Mouse (Mus musculus) heart, embryonic 10.5 days (tissue): ENCODE results near the gene Olfr1200. TPM values are rescaled to one million over a fixed set of nuclear protein-coding genes. Genes with fewer than 3 reads are reported as not detected.

Experiments
- DNase-seq: peaks from one replicate; pipeline ENCODE4 v3.0.0-alpha.2; 2017; ENCODE audit warnings: low spot score
- H3K27ac ChIP-seq: fragments of 300-500 bp; sonication (generic); 2 replicates; pipeline ENCODE4 v1.5.1; 2016; ENCODE audit warnings: mild to moderate bottlenecking
- H3K27me3 ChIP-seq: fragments of 300-500 bp; sonication (generic); 2 replicates; pipeline ENCODE4 v1.6.1; 2016; ENCODE audit warnings: mild to moderate bottlenecking; ENCODE audit not compliant: poor library complexity, insufficient read depth, severe bottlenecking
- H3K36me3 ChIP-seq: fragments of 300-500 bp; sonication (generic); 2 replicates; pipeline ENCODE4 v1.6.1; 2016; ENCODE audit warnings: mild to moderate bottlenecking, moderate library complexity
- H3K4me1 ChIP-seq: fragments of 300-500 bp; sonication (generic); 2 replicates; pipeline ENCODE4 v1.6.1; 2016; ENCODE audit warnings: mild to moderate bottlenecking
- H3K4me3 ChIP-seq: fragments of 300-500 bp; sonication (generic); 2 replicates; pipeline ENCODE4 v1.5.1; 2016; ENCODE audit warnings: mild to moderate bottlenecking, moderate library complexity
- H3K9me3 ChIP-seq: fragments of 300-500 bp; sonication (generic); 2 replicates; pipeline ENCODE4 v1.6.1; 2016; ENCODE audit warnings: mild to moderate bottlenecking, moderate library complexity
- WGBS: fragments of 180-500 bp; shearing (Covaris S2); methylation state at CpG from one replicate; pipeline ENCODE4 v1.1.7; 2016; 5-methylcytosine and 5-hydroxymethylcytosine counted together
- polyA plus RNA-seq: library from polyadenylated mRNA; unstranded; fragments of >200 nt; fragmentation: Nextera tagmentation; extraction: Ambion mirVana; gene quantifications from 2 replicates; pipeline ENCODE4 v1.2.1, GENCODE M21; 2016

Gene Olfr1200
- polyA plus RNA-seq, result not detected in 2 replicates

GRCm38 (mm10) chr2:88770388-88770787 lies at the start of gene Olfr1200:
Gene Olfr1200, minus strand, starts transcription at chr2:88770488.
- no peaks in the 10 kb centered on the region for H3K4me1 ChIP-seq
- H3K27me3 ChIP-seq, result no peaks in the 10 kb centered on the region
- no peaks in the 10 kb centered on the region for H3K9me3 ChIP-seq
- H3K27ac ChIP-seq, result no peak within 1 kb of the TSS
- H3K36me3 ChIP-seq, result no peaks in the 10 kb centered on the region
- H3K4me3 ChIP-seq, result no peak within 1 kb of the TSS
- no peak for DNase-seq
- WGBS, result 79% methylated on average over 2 of the region's 2 CpGs

- no peak within 1 kb of the TSS for H3K4me3 ChIP-seq
- no peak within 1 kb of the TSS for H3K27ac ChIP-seq
- no peaks in the 10 kb centered on the region for H3K36me3 ChIP-seq
- H3K4me1 ChIP-seq, result no peaks in the 10 kb centered on the region
- no peak for DNase-seq
- H3K27me3 ChIP-seq, result no peaks in the 10 kb centered on the region
- H3K9me3 ChIP-seq, result no peaks in the 10 kb centered on the region
- 80% methylated on average over 1 of the region's 1 CpGs for WGBS
Measured at GRCm38 (mm10) chr2:88814196-88814595, 43.9 kb upstream of the Olfr1200 start, which contains the start of gene Olfr1202. Gene Olfr1202, plus strand, starts transcription at chr2:88814496.

GRCm38 (mm10) chr2:88792736-88793135 lies 22.4 kb upstream of the Olfr1200 start, which contains the start of gene Olfr1201:
Gene Olfr1201, plus strand, starts transcription at chr2:88793036.
- no peaks in the 10 kb centered on the region for H3K4me1 ChIP-seq
- no peaks in the 10 kb centered on the region for H3K9me3 ChIP-seq
- WGBS, result 83% methylated on average over 6 of the region's 6 CpGs
- H3K36me3 ChIP-seq, result no peaks in the 10 kb centered on the region
- H3K27ac ChIP-seq, result no peak within 1 kb of the TSS
- no peak within 1 kb of the TSS for H3K4me3 ChIP-seq
- no peaks in the 10 kb centered on the region for H3K27me3 ChIP-seq
- DNase-seq, result no peak

GRCm38 (mm10) chr2:88760369-88760768 lies 9.9 kb downstream of the Olfr1200 start, which contains the start of gene Olfr1199:
Gene Olfr1199, minus strand, starts transcription at chr2:88760469.
- Histone ChIP-seq H3K4me1 (no peaks in the 10 kb centered on the region), H3K27me3 (no peaks in the 10 kb centered on the region), H3K4me3 (no peak within 1 kb of the TSS), H3K36me3 (no peaks in the 10 kb centered on the region), H3K27ac (no peak within 1 kb of the TSS), H3K9me3 (no peaks in the 10 kb centered on the region)
- WGBS, result 83% methylated on average over 2 of the region's 2 CpGs
- no peak for DNase-seq

- 85% methylated on average over 2 of the region's 2 CpGs for WGBS
- no peaks in the 10 kb centered on the region for H3K4me1 ChIP-seq
- H3K27ac ChIP-seq, result no peak within 1 kb of the TSS
- no peaks in the 10 kb centered on the region for H3K27me3 ChIP-seq
- no peaks in the 10 kb centered on the region for H3K36me3 ChIP-seq
- no peaks in the 10 kb centered on the region for H3K9me3 ChIP-seq
- no peak within 1 kb of the TSS for H3K4me3 ChIP-seq
- no peak for DNase-seq
Measured at GRCm38 (mm10) chr2:88751270-88751669, 19.0 kb downstream of the Olfr1200 start, which contains the start of gene Olfr1198. Gene Olfr1198, minus strand, starts transcription at chr2:88751370.

- Histone ChIP-seq H3K27me3 (no peaks in the 10 kb centered on the region), H3K9me3 (no peaks in the 10 kb centered on the region), H3K36me3 (no peaks in the 10 kb centered on the region), H3K4me3 (no peak overlapping the region), H3K4me1 (no peaks in the 10 kb centered on the region), H3K27ac (no peak overlapping the region)
- 80% methylated on average over 3 of the region's 3 CpGs for WGBS
- DNase-seq, result no peak
Measured at GRCm38 (mm10) chr2:88743379-88743778, 26.9 kb downstream of the Olfr1200 start.

GRCm38 (mm10) chr2:88732266-88732665 lies 38.0 kb downstream of the Olfr1200 start, which contains the start of gene Olfr1197:
Gene Olfr1197, minus strand, starts transcription at chr2:88732366.
- no peak within 1 kb of the TSS for H3K27ac ChIP-seq
- no peaks in the 10 kb centered on the region for H3K4me1 ChIP-seq
- no peaks in the 10 kb centered on the region for H3K9me3 ChIP-seq
- no peak for DNase-seq
- H3K27me3 ChIP-seq, result no peaks in the 10 kb centered on the region
- no peak within 1 kb of the TSS for H3K4me3 ChIP-seq
- H3K36me3 ChIP-seq, result no peaks in the 10 kb centered on the region
- WGBS, result 80% methylated on average over 1 of the region's 1 CpGs

Other genes starting within 250 kb of the Olfr1200 start
- gene Olfr1188, start 213.6 kb downstream of the Olfr1200 start, polyA plus RNA-seq, result not detected in 2 replicates
- gene Olfr1189, start 184.0 kb downstream of the Olfr1200 start, polyA plus RNA-seq, result not detected in 2 replicates
- not detected in 2 replicates for gene Olfr1191-ps1, start 129.9 kb downstream of the Olfr1200 start, polyA plus RNA-seq
- not detected in 2 replicates for gene Olfr1192-ps1, start 122.0 kb downstream of the Olfr1200 start, polyA plus RNA-seq
- not detected in 2 replicates for gene Olfr1193, start 94.9 kb downstream of the Olfr1200 start, polyA plus RNA-seq
- gene Olfr1195, start 81.3 kb downstream of the Olfr1200 start, polyA plus RNA-seq, result not detected in 2 replicates
- not detected in 2 replicates for gene Olfr1196, start 65.9 kb downstream of the Olfr1200 start, polyA plus RNA-seq
- not detected in 2 replicates for gene Olfr1197, start 38.1 kb downstream of the Olfr1200 start, polyA plus RNA-seq
- not detected in 2 replicates for gene Olfr1198, start 19.1 kb downstream of the Olfr1200 start, polyA plus RNA-seq
- not detected in 2 replicates for gene Olfr1199, start 10.0 kb downstream of the Olfr1200 start, polyA plus RNA-seq
- not detected in 2 replicates for gene Olfr1201, start 22.5 kb upstream of the Olfr1200 start, polyA plus RNA-seq
- gene Olfr1202, start 44.0 kb upstream of the Olfr1200 start, polyA plus RNA-seq, result not detected in 2 replicates
- not detected in 2 replicates for gene Olfr1205, start 59.2 kb upstream of the Olfr1200 start, polyA plus RNA-seq
- gene Olfr1204, start 78.8 kb upstream of the Olfr1200 start, polyA plus RNA-seq, result not detected in 2 replicates
- gene Olfr1206, start 92.7 kb upstream of the Olfr1200 start, polyA plus RNA-seq, result not detected in 2 replicates
- not detected in 2 replicates for gene Olfr1208, start 131.8 kb upstream of the Olfr1200 start, polyA plus RNA-seq
- not detected in 2 replicates for gene Olfr1209, start 144.7 kb upstream of the Olfr1200 start, polyA plus RNA-seq
- gene Olfr1211, start 167.6 kb upstream of the Olfr1200 start, polyA plus RNA-seq, result not detected in 2 replicates
- not detected in 2 replicates for gene Olfr1212, start 183.5 kb upstream of the Olfr1200 start, polyA plus RNA-seq
- gene Gm13762, start 209.8 kb upstream of the Olfr1200 start, polyA plus RNA-seq, result not detected in 2 replicates
- not detected in 2 replicates for gene Olfr1214, start 222.2 kb upstream of the Olfr1200 start, polyA plus RNA-seq
- not detected in 2 replicates for gene Olfr1215, start 236.5 kb upstream of the Olfr1200 start, polyA plus RNA-seq
- not detected in 2 replicates for gene Olfr1216, start 247.9 kb upstream of the Olfr1200 start, polyA plus RNA-seq